Mouse (Mus musculus) monocyte, adult 2 months (primary cell): ENCODE results near the gene Vps9d1.
"Not testable (repeated sequence)": the region's sequence is repeated elsewhere in the genome, so short reads cannot be mapped to it uniquely, and the experiment has no call there.

ENCODE experiments used
- DNase-seq, 2 experiments: peaks; one replicate each; pipeline ENCODE4 v3.0.0; 2022; ENCODE audit warnings: low spot score in 2 of 2, low read depth in 1 of 2

Gene Vps9d1

DNA sequence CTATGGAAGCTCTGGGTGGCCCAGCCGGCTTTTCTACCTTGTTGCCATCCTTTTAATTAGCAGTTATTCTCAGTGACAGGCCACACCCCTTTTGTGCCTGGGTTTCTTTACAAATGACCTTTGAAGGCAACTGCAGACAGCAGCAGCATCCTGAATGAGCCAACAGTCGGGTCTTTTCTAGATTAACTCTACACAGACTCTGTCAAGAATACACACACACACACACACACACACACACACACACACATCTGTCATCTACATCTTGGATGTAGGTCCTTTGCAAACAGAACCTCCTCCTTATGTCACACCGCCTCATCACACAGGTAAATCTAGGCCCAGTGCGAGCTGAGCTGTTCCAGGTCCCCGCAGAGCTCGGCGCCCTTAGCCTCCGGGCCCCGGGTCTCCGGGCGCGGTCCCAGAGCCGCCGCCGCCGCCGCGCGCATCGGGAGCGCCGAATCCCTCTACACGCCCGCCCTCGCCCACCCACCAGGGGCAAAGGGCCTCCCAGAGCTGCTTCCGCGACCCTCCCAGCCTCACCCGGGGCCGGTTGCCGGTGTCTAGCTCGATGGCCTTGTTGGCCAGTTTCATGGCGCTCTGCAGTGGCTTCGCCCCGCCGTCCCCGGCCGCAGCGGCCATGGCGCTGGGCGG lies 573 bp downstream of the Vps9d1 start:
- DNase-seq = no peak

DNA sequence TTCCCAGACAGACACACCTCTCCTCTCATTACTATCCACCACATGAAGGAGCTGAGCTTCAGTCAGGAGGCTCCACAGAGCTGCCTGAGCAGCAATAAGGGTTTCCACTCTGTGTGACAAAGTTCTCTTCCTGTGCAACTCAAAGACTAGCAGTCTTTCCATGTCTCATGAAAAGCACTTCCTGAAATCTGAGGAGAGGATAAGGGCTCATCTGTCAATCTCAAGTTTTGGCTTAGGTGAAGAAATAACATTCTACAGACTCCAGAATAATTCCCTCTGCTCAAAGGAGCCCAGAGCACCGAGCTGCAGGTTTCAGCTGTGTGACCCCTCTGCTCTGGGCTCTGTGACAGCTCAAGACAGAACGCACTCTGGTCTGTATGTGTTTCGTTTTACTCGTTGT lies 1.2 kb downstream of the Vps9d1 start:
- no peak for DNase-seq

DNA sequence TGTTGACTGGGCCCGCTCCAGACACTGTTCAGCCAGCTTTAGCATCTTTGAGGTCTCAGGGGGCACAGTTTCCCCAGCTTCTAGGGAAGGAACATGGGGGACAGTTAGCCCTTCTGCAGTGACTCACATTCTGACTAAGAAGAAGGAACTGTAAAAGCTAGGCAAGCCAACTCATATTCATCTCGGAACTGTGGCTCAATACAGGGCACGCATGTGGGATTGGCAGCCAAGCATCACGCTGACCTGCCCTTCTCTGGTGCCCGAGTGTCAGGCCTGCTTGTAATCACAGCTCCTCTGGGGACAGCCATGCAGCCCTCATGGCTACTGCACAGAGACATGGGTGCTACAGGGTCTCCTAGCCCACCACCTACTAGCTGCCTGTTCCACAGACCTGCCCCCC lies 3.2 kb downstream of the Vps9d1 start:
- DNase-seq = no peak

- DNase-seq = peak; percentile 17 to 48
These were observed 5.6 kb downstream of the Vps9d1 start for GRCm38 (mm10) chr8:123248596-123248995.

- no peak for DNase-seq
These were observed 6.4 kb downstream of the Vps9d1 start for GRCm38 (mm10) chr8:123247748-123248147.

GRCm38 (mm10) chr8:123245543-123245942 lies 8.6 kb downstream of the Vps9d1 start:
- no peak for DNase-seq

GRCm38 (mm10) chr8:123244382-123244781 lies 9.8 kb downstream of the Vps9d1 start:
- no peak for DNase-seq

- DNase-seq = no peak
These were observed 11.1 kb downstream of the Vps9d1 start for GRCm38 (mm10) chr8:123243053-123243452.

GRCm38 (mm10) chr8:123242107-123242923 lies 11.8 kb downstream of the Vps9d1 start:
- no peak for DNase-seq

GRCm38 (mm10) chr8:123239398-123239797 lies 14.8 kb downstream of the Vps9d1 start:
- DNase-seq = no peak

- peak; percentile 14 to 60 for DNase-seq
These were observed 18.3 kb downstream of the Vps9d1 start, which contains the start of gene Spata2l for GRCm38 (mm10) chr8:123235520-123236497. Gene Spata2l (minus strand): TSS chr8:123236233.

- DNase-seq = no peak
These were observed 19.1 kb downstream of the Vps9d1 start for GRCm38 (mm10) chr8:123234918-123235519.

GRCm38 (mm10) chr8:123233760-123234159 lies 20.4 kb downstream of the Vps9d1 start:
- no peak for DNase-seq

DNA sequence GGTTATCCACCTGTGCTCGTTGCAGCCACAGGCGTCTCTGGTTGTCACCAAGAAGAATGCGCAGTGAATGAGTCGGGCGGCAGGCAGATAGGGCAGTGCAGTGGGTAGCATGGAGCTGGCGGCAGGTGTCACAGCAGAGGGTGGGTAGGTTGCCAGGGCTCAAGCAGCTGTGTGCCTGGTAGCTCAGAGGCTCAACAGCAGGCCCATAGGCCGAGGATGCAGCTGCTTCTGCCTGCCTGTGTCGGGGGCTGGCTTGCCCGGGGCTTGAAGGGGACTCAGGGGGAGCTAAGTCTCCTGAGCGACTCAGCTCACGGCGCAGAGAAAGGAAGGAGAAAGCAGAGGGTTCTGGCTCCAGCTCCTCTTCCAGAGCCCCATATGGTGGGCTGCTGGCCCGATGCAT lies 20.8 kb downstream of the Vps9d1 start:
- no peak for DNase-seq

- DNase-seq = no peak
These were observed 21.6 kb downstream of the Vps9d1 start for GRCm38 (mm10) chr8:123232553-123232952.

GRCm38 (mm10) chr8:123231742-123232141 lies 22.4 kb downstream of the Vps9d1 start:
- DNase-seq = no peak

DNA sequence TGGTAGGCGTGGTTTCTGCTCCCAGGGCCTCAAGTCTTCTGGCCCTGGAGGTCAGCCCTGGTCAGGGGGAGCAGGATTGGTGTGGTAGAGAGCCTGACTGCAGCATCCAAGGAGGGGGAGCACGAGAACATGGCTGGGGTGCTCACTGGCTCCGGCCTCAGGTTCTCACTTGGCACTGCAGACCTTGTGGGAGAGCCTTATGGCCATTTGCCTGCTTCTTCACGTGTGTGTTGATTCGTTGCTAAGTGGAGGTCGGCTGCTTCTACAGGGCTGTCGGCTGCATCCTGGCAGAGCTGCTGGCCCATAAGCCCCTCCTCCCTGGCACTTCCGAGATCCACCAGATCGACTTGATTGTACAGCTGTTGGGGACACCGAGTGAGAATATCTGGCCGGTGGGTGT lies 23.8 kb downstream of the Vps9d1 start:
- not testable (repeated sequence) for DNase-seq

DNA sequence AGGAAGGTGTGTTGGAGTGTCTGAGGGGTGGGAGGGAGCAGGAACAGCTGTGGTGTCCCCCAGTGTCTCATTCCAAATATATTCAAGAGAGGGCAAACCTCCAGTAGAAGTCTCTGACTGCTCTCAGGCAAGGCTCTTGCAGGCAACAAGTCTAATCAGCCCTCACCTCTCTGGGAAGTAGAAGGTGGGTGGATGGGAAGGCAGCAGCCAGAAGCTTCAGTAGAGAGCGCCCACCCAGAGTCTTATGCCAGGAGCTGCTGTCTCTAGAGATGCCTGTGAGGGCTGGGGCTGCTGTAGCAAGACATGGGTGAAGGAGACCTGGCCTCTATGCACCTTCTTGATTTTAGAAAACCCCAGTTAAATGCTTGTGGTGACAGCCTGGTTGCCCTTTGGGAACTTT lies 25.7 kb downstream of the Vps9d1 start:
- no peak for DNase-seq

DNA sequence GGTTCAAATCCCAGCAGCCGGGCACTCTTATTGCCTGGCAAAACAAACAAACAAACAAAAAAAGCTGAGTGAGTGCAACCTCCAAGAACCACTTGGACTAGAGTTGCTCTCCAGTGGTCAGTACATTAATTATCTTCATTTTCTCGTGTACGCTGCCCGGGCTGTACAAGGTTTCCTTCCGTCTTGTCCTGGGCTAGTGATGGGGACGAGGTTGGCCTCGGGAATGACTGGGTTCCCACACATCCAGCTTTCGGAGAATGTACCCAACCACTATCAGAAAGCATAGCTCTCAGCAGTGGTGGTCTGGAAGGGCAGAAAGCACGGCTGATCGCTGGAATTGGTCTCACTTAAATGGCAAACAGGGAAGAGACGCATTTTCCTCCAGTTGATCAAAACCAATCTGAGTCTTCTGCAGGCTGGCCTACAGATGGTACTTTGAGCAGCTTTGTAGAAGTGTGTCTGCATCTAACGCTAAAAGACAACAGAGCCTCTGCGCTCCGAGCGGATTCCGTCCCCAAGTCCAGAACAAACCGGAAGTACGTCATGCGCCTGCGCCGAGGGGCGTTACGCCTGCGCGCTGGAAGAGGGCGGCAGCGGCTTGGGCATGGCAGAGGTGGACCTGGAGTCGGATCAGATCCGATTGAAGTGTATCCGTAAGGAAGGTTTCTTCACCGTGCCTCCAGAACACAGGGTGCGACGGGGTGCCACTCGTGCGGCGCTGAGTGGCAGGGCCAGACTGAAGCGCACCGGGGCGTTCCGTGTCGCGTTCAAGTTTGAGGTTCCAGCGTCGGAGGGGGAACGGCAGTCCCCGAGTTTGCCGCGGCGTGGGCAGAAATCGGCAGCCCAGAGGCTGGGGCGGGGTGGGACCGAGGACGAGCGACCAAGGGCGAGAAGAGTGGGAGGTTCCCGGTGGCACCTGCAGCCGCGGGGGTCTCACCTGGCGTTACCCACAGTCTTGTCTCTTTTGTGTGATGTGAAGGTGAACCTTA lies 29.6 kb downstream of the Vps9d1 start, which contains the start of gene Cdk10:
Cdk10 (plus strand) TSS at position 565 of the 989 bp plus-strand sequence.
- DNase-seq = peak; percentile 64 to 80

DNA sequence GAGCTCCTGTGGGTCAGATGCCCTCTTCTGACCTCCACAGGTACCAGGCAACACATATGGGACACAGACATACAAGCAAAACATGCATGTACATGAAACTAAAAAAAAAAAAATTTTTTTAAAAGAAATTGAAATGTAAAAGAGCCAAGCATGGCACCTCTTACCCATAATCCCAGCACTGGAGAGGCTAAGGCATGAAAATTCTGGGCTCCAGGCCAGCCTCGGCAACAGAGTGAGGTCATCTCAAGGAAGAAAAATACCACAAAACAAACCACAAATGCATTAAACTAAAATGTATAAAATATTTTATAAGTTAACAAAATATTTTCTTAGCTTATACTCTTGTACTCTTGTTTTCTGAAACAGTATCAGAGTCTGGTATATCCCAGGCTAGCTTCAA lies 33.2 kb downstream of the Vps9d1 start:
- no peak for DNase-seq
